Mouse (Mus musculus) thymus, adult 2 months (tissue): ENCODE measurements at regions not wholly inside any gene's neighbourhood (a gene's known extent, or its start where the extent isn't known, plus 50 kb on each side); places are given as distances from the start of the nearest gene placed in this dataset.
"Not testable (repeated sequence)": the region's sequence is repeated elsewhere in the genome, so short reads cannot be mapped to it uniquely, and the experiment has no call there.

Experiments
- DNase-seq: peaks from one replicate; pipeline ENCODE4 v3.0.0; 2021
- H3K27ac ChIP-seq: fragments of 200-500 bp; 2 replicates; pipeline ENCODE4 v1.5.1; 2012; ENCODE audit warnings: low read length, control low read depth; ENCODE audit not compliant: control insufficient read depth, insufficient read depth
- H3K27me3 ChIP-seq: fragments of 200-500 bp; 2 replicates; pipeline ENCODE4 v1.6.1; 2012; ENCODE audit warnings: mild to moderate bottlenecking, low read length, moderate library complexity, mixed read lengths; ENCODE audit not compliant: control insufficient read depth, insufficient read depth
- H3K36me3 ChIP-seq: fragments of 200-500 bp; 2 replicates; pipeline ENCODE4 v1.6.1; 2012; ENCODE audit warnings: mild to moderate bottlenecking, low read length, moderate library complexity; ENCODE audit not compliant: control insufficient read depth, insufficient read depth
- H3K4me1 ChIP-seq: fragments of 200-500 bp; replicated peaks from 2 replicates; pipeline ENCODE4 v1.6.1; 2012; ENCODE audit warnings: low read length; ENCODE audit not compliant: control insufficient read depth, insufficient read depth
- H3K4me3 ChIP-seq: fragments of 200-500 bp; 2 replicates; pipeline ENCODE4 v1.5.1; 2012; ENCODE audit warnings: mild to moderate bottlenecking, low read length, control low read depth, moderate library complexity; ENCODE audit not compliant: control insufficient read depth, insufficient read depth
- CTCF ChIP-seq: fragments of 200-500 bp; IDR thresholded peaks from 2 replicates; pipeline ENCODE4 v1.5.1; 2012; ENCODE audit warnings: mild to moderate bottlenecking, control low read depth, low read length, moderate library complexity, borderline replicate concordance; ENCODE audit not compliant: control insufficient read depth, poor library complexity, insufficient read depth; ENCODE audit errors: extremely low read depth
- POLR2A ChIP-seq: fragments of 200-500 bp; IDR thresholded peaks from 2 replicates; pipeline ENCODE4 v1.6.1; 2012; ENCODE audit warnings: mild to moderate bottlenecking, low read length, control low read depth, moderate library complexity; ENCODE audit not compliant: control insufficient read depth, poor library complexity, insufficient read depth; ENCODE audit errors: extremely low read depth
- WGBS: fragments of 180-500 bp; shearing (Covaris S2); methylation state at CpG from one replicate; pipeline ENCODE4 v1.1.7; 2018; 5-methylcytosine and 5-hydroxymethylcytosine counted together

DNA sequence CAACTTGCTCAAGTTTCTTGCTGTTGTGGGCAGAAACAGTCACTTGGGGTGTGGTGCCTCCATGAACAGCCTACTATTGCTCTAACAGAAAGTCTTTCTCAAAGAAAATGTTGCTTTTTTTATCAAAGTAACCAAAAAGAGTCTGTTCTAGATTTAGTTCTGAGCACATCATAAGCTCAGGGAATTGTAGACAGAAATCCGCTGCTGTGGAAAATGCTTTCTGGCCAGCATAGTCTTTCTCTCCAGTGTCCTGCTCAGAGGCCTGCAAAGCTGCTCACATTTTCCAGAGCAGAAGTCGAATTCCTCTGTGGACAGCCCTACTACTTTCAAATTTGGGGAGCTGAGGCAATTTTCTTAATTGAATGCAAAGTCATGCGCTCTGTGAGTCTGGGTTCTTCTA, 63.3 kb upstream of the Xcl1 start:
- Histone ChIP-seq H3K4me1 (no peaks in the 10 kb centered on the region), H3K4me3 (no peak overlapping the region), H3K27ac (no peak overlapping the region), H3K27me3 (no peaks in the 10 kb centered on the region), H3K36me3 (no peaks in the 10 kb centered on the region)
- 85% methylated on average over 3 of the region's 3 CpGs for WGBS
- DNase-seq, result no peak
- TF ChIP-seq CTCF, result no peak
- no peak for TF ChIP-seq POLR2A

DNA sequence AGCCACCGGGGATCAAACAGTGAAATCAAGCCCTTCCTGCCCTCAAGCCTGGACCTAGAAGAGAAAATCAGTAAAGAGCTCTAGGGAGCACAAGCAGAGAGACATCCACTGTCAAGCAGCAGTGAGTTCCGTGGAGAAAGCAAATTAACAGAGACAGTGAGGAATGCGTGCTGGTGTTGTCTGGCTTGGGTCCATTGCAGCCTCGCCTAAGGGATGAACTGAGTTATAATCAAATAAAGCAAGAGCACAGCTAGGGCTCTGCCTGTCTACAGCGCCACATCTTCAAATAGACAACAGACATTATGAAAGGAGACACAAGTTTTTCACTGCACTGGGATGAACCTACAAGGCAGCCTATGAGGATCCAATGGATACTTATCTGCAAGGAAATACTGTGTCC, 62.3 kb upstream of the Xcl1 start:
- no peak overlapping the region for H3K27ac ChIP-seq
- no peak overlapping the region for H3K4me3 ChIP-seq
- no peak for DNase-seq
- TF ChIP-seq CTCF (no peak), POLR2A (no peak)
- H3K4me1 ChIP-seq, result no peaks in the 10 kb centered on the region
- no peaks in the 10 kb centered on the region for H3K36me3 ChIP-seq
- 94% methylated on average over 5 of the region's 5 CpGs for WGBS
- no peaks in the 10 kb centered on the region for H3K27me3 ChIP-seq

DNA sequence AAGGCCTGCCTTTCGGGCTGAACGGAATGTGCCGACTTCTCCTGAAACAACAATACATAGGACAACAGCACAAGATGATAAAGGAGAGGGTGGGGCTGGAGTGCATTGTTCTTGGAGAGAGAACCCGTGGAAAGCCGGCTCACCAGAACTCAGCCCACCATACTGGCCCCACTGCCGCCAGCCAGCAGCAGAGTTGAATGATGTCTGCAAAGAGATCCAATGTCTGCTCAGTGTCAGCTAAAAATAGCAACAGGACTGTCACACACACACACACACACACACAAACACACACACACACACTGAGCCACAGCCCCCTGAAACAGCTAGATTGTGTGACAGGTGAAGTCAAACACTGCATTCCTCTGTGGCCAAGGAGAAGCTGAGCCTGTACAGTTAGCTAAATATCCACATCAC, 58.9 kb upstream of the Xcl1 start:
- 88% methylated on average over 6 of the region's 6 CpGs for WGBS
- Histone ChIP-seq H3K36me3 (no peaks in the 10 kb centered on the region), H3K27me3 (no peaks in the 10 kb centered on the region), H3K4me3 (no peak overlapping the region), H3K27ac (no peak overlapping the region), H3K4me1 (no peaks in the 10 kb centered on the region)
- DNase-seq, result no peak
- TF ChIP-seq POLR2A, result no peak
- no peak for TF ChIP-seq CTCF

DNA sequence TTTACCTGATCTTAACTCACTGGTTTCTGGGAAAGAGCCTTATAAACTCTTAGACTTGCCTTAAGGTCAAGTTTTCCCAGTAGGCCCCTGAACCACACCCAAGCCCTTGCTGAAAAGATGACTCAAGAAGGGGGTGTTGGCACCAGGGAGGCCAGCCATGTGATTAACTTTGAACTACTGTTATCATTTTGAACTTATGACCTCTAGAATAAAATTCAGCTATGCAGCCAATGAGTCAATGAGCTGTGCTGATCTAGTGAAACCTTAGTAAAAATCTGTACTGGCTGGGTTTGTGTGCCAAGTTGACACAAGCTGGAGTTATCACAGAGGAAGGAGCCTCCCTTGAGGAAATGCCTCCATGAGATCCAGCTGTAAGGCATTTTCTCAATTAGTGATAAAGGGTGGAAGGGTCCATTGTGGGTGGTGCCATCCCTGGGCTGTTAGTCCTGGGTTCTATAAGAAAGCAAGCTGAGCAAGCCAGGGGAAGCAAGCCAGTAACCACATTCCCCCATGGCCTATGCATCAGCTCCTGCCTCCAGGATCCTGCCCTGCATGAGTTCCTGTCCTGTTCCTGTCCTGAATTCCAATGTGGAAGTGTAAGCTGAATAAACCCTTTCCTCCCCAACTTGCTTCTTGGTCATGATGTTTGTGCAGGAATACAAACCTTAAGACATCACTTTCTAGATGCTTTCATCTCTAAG, 58.0 kb upstream of the Xcl1 start:
- H3K27me3 ChIP-seq, DNase-seq, H3K27ac ChIP-seq, H3K4me3 ChIP-seq, H3K4me1 ChIP-seq, H3K36me3 ChIP-seq: not testable (repeated sequence)

DNA sequence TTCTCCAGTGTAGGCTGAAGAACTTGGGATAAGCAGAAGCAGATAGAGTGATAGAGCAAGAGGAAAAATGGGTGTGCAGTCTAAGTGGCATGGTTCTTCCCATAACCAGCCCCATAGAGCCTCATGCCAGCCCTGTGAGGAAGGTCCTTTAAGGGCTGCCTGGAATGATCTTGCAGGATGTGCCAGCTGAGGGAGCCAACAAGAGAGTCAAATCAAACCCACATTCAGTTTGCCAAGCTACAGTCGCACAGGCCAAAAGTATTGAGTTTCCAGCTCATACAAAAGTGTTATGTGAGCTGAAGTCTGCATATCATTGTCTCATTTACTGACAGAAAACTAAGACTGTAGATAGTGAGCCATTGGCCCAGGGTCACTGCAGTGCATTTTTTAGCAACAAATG, 53.7 kb upstream of the Xcl1 start:
- WGBS, result 100% methylated on average over 1 of the region's 1 CpGs
- H3K27me3 ChIP-seq, result no peaks in the 10 kb centered on the region
- no peaks in the 10 kb centered on the region for H3K4me1 ChIP-seq
- H3K27ac ChIP-seq, result no peak overlapping the region
- H3K4me3 ChIP-seq, result no peak overlapping the region
- H3K36me3 ChIP-seq, result no peaks in the 10 kb centered on the region
- no peak for DNase-seq
- no peak for TF ChIP-seq POLR2A
- TF ChIP-seq CTCF, result no peak

DNA sequence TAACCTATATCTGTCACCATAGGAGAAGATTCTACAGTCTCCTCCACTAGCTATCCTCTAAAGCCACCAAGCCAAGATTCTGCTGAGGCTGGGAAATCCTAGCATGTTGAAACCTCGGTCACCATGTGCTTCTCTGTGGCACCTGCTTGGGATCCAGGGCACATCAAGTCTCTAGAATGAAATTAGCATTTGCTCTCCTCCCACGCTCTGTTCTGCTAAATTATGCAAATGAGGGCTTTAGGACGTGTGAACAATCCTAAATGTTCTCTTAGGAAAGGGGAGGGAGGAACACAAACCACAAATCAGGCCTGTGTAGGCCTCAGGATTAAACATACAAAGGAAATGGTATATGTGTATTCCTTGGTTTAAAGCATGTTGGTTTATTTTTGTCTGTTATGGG, 52.9 kb upstream of the Xcl1 start:
- no peak for DNase-seq
- Histone ChIP-seq H3K4me1 (no peaks in the 10 kb centered on the region), H3K27me3 (no peaks in the 10 kb centered on the region), H3K27ac (no peak overlapping the region), H3K36me3 (no peaks in the 10 kb centered on the region), H3K4me3 (no peak overlapping the region)
- WGBS, result 76% methylated on average over 3 of the region's 3 CpGs
- no peak for TF ChIP-seq CTCF
- no peak for TF ChIP-seq POLR2A

DNA sequence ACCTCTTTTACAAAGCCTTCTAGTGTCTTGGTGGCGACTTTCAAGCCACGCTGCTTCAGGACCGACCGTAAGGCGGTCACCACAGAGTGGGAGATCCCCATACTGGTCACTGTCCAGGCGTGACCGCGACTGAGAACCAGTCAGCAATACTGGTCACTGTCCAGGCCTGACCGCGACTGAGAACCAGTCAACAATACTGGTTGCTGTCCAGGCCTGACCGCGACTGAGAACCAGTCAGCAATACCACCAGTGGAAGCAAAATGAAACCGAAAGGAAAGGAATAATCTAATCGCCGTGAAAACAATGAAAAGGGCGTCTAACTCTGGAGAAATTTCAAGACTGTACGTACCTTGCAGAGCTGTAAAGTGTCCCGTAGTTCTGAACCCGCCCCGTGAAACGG, 50.2 kb upstream of the Xcl1 start:
- not testable (repeated sequence) for H3K27ac ChIP-seq, DNase-seq, H3K27me3 ChIP-seq, H3K4me3 ChIP-seq, H3K4me1 ChIP-seq, H3K36me3 ChIP-seq
- 97% methylated on average over 21 of the region's 21 CpGs for WGBS
